Mouse (Mus musculus): ENCODE data around the gene Gm20773. TPM values are rescaled to one million over a fixed set of nuclear protein-coding genes. Genes with fewer than 3 reads are reported as not detected.
"Not testable (repeated sequence)": the region's sequence is repeated elsewhere in the genome, so short reads cannot be mapped to it uniquely, and the experiment has no call there.

Gm20773 gene
- not detected for total RNA-seq (2021)
- long read RNA-seq, experiment 1 = 0 reads
- long read RNA-seq, experiment 2 = 0 reads

DNA sequence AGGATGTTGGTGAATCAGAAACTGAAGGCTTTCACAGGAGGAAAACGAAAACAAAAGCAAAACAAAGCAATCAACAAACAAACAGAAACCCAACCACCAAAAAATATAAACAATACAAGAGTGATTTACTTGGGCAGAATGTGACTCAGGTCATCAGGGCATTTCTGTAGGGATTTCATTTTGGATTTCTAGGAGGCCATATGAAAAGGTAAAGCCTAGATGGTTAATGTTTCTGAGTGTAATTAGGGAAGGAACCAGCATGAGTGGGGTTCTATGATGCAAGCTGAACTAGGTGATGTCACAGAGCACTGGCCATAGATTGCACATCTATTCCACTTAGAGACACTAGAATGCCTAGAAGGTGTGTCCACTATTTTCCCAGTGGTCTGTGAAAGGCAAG is at the start of gene Gm20773:
Gene Gm20773 (plus strand): TSS at position 301 of the 400 bp plus-strand sequence.
- DNase-seq (ENCODE audit: low spot score in 2 of 2) = not testable (repeated sequence)

GRCm38 (mm10) chrY:13465479-13465878 is 28.3 kb upstream of the Gm20773 start, which contains the start of gene Gm21866:
TSS of gene Gm21866 (minus strand) at chrY:13465579.
- DNase-seq (ENCODE audit: low spot score in 2 of 2) = not testable (repeated sequence)

Other genes starting within 250 kb of the Gm20773 start
- not detected for gene Gm21440, start 241.6 kb upstream of the Gm20773 start, total RNA-seq (2021)
- not detected for gene Gm21454, start 241.6 kb upstream of the Gm20773 start, total RNA-seq (2021)
- gene Gm21725, start 145.0 kb upstream of the Gm20773 start, total RNA-seq (2021) = not detected
- gene Gm21866, start 28.4 kb upstream of the Gm20773 start, total RNA-seq (2021) = not detected